Mouse (Mus musculus): ENCODE data around the gene Lcn3. TPM values are rescaled to one million over a fixed set of nuclear protein-coding genes. Genes with fewer than 3 reads are reported as not detected.
"Not testable (repeated sequence)": the region's sequence is repeated elsewhere in the genome, so short reads cannot be mapped to it uniquely, and the experiment has no call there.

The Lcn3 gene
- polyA plus RNA-seq, 1 experiment from 2014 or later: not detected

DNA sequence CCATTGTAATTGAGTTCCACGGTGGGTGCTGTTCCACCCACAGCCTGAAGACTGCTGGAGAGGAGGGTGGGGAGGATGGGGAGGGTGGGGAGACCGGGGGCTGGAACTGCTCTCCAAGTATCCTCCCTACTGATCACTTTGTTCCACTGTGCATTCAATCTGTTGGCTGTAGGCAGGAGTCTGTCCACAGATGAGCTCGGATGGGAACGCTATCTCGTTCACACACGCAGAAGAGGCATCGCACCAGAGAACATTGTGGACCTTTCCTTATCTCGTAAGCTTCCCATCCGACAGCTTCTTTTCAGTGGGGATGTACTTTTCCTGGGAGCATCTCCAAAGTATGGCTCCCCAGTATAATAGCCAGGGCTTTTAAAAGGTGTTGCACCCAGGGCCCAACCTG lies 13.7 kb downstream of the Lcn3 start:
- H3K36me3 ChIP-seq: no peaks in the 10 kb centered on the region
- 90% methylated on average over 9 of the region's 9 CpGs for WGBS
- H3K9me3 ChIP-seq: no peaks in the 10 kb centered on the region
- no peak overlapping the region for H3K9ac ChIP-seq
- no peak overlapping the region for H3K4me3 ChIP-seq
- no peak overlapping the region for H3K27ac ChIP-seq (replicated peaks)
- no peaks in the 10 kb centered on the region for H3K4me1 ChIP-seq (replicated peaks)
- ATAC-seq (ENCODE audit: low FRiP score, low read depth): no peak
- no peaks in the 10 kb centered on the region for H3K27me3 ChIP-seq
- no peak overlapping the region for H3K4me2 ChIP-seq

GRCm38 (mm10) chr2:25780921-25781320 lies 15.6 kb downstream of the Lcn3 start:
- no peak overlapping the region for H3K9ac ChIP-seq
- no peak overlapping the region for H3K27ac ChIP-seq (replicated peaks)
- no peaks in the 10 kb centered on the region for H3K4me1 ChIP-seq (replicated peaks)
- no peaks in the 10 kb centered on the region for H3K27me3 ChIP-seq
- no peak overlapping the region for H3K4me2 ChIP-seq
- no peaks in the 10 kb centered on the region for H3K36me3 ChIP-seq
- H3K9me3 ChIP-seq: no peaks in the 10 kb centered on the region
- no peak overlapping the region for H3K4me3 ChIP-seq
- WGBS: 80% methylated on average over 4 of the region's 4 CpGs
- ATAC-seq (ENCODE audit: low FRiP score, low read depth): no peak

- no peak within 1 kb of the TSS for H3K9ac ChIP-seq
- no peak for ATAC-seq (ENCODE audit: low FRiP score, low read depth)
- H3K9me3 ChIP-seq: no peaks in the 10 kb centered on the region
- H3K4me1 ChIP-seq (replicated peaks): no peaks in the 10 kb centered on the region
- no peak within 1 kb of the TSS for H3K4me3 ChIP-seq
- no peak within 1 kb of the TSS for H3K4me2 ChIP-seq
- no peaks in the 10 kb centered on the region for H3K27me3 ChIP-seq
- no peak within 1 kb of the TSS for H3K27ac ChIP-seq (replicated peaks)
- no peaks in the 10 kb centered on the region for H3K36me3 ChIP-seq
- 88% methylated on average over 3 of the region's 3 CpGs for WGBS
These were observed 16.6 kb downstream of the Lcn3 start, which contains the start of gene Gm13539 for GRCm38 (mm10) chr2:25781957-25782356. Gene Gm13539 (plus strand): TSS chr2:25782257.

- ATAC-seq (ENCODE audit: low FRiP score, low read depth): no peak
- no peaks in the 10 kb centered on the region for H3K9me3 ChIP-seq
- WGBS: 65% methylated on average over 5 of the region's 5 CpGs
These were observed 20.4 kb downstream of the Lcn3 start for GRCm38 (mm10) chr2:25785573-25786322.

GRCm38 (mm10) chr2:25789092-25789491 lies 23.7 kb downstream of the Lcn3 start:
- no peaks in the 10 kb centered on the region for H3K36me3 ChIP-seq
- no peak overlapping the region for H3K9ac ChIP-seq
- H3K4me3 ChIP-seq: no peak overlapping the region
- no peak overlapping the region for H3K27ac ChIP-seq (replicated peaks)
- ATAC-seq (ENCODE audit: low FRiP score, low read depth): no peak
- no peaks in the 10 kb centered on the region for H3K27me3 ChIP-seq
- H3K9me3 ChIP-seq: no peaks in the 10 kb centered on the region
- H3K4me1 ChIP-seq (replicated peaks): no peaks in the 10 kb centered on the region
- WGBS: 92% methylated on average over 3 of the region's 3 CpGs
- no peak overlapping the region for H3K4me2 ChIP-seq

More at GRCm38 (mm10) chr2:25785573-25786322, 20.4 kb downstream of the Lcn3 start:
- Histone ChIP-seq H3K36me3 (no peaks in the 10 kb centered on the region), H3K9ac (no peak overlapping the region), H3K4me3 (no peak overlapping the region), H3K27ac (replicated peaks) (no peak overlapping the region), H3K4me2 (no peak overlapping the region), H3K4me1 (replicated peaks) (no peaks in the 10 kb centered on the region), H3K27me3 (no peaks in the 10 kb centered on the region)

- Histone ChIP-seq H3K36me3 (no peaks in the 10 kb centered on the region), H3K27me3 (no peaks in the 10 kb centered on the region), H3K27ac (replicated peaks) (no peak overlapping the region), H3K9me3 (no peaks in the 10 kb centered on the region), H3K4me2 (no peak overlapping the region), H3K4me3 (no peak overlapping the region), H3K9ac (no peak overlapping the region), H3K4me1 (replicated peaks) (0 out of 2 replicates have a peak, but pooled peaks cover 3% of the 10 kb centered on the region)
- WGBS: 58% methylated on average over 2 of the region's 2 CpGs
- ATAC-seq (ENCODE audit: low FRiP score, low read depth): no peak
These were observed 32.3 kb downstream of the Lcn3 start for GRCm38 (mm10) chr2:25797635-25798034.

GRCm38 (mm10) chr2:25798065-25798464 lies 32.7 kb downstream of the Lcn3 start:
- no peak overlapping the region for H3K27ac ChIP-seq (replicated peaks)
- H3K27me3 ChIP-seq: no peaks in the 10 kb centered on the region
- H3K9ac ChIP-seq: no peak overlapping the region
- 30% methylated on average over 5 of the region's 5 CpGs for WGBS
- ATAC-seq (ENCODE audit: low FRiP score, low read depth): no peak
- H3K4me2 ChIP-seq: no peak overlapping the region
- no peak overlapping the region for H3K4me3 ChIP-seq
- H3K9me3 ChIP-seq: no peaks in the 10 kb centered on the region
- no peaks in the 10 kb centered on the region for H3K36me3 ChIP-seq
- H3K4me1 ChIP-seq (replicated peaks): 0 out of 2 replicates have a peak, but pooled peaks cover 3% of the 10 kb centered on the region

DNA sequence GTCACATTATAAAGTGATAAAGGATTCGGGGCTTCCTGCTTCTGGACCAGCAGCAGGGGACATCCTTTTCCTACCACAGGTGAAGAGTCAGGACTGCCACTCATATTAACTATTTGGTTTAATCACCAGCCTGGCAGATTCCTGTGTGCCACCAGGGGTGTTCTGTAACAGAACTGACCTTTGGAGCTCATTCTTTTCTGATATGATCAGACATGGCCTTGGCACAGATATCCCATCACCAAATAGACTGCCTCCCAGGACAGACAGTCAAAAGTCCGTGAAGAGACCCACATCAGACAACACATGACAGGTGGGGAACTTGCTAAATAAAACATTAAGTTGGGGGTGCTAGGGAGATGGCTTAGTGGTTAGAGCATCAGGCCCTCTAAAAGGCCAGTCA lies 46.3 kb downstream of the Lcn3 start:
- no peaks in the 10 kb centered on the region for H3K36me3 ChIP-seq
- no peak overlapping the region for H3K9ac ChIP-seq
- 78% methylated on average over 2 of the region's 2 CpGs for WGBS
- no peaks in the 10 kb centered on the region for H3K9me3 ChIP-seq
- no peak overlapping the region for H3K4me3 ChIP-seq
- no peak for ATAC-seq (ENCODE audit: low FRiP score, low read depth)
- H3K27ac ChIP-seq (replicated peaks): no peak overlapping the region
- H3K4me2 ChIP-seq: no peak overlapping the region
- no peaks in the 10 kb centered on the region for H3K4me1 ChIP-seq (replicated peaks)
- H3K27me3 ChIP-seq: no peaks in the 10 kb centered on the region

- Histone ChIP-seq H3K4me2 (no peak overlapping the region), H3K9me3 (no peaks in the 10 kb centered on the region), H3K4me3 (no peak overlapping the region), H3K9ac (no peak overlapping the region), H3K4me1 (replicated peaks) (no peaks in the 10 kb centered on the region), H3K27me3 (no peaks in the 10 kb centered on the region), H3K36me3 (no peaks in the 10 kb centered on the region), H3K27ac (replicated peaks) (no peak overlapping the region)
- WGBS: 80% methylated on average over 5 of the region's 5 CpGs
- no peak for ATAC-seq (ENCODE audit: low FRiP score, low read depth)
These were observed 48.0 kb downstream of the Lcn3 start for GRCm38 (mm10) chr2:25813364-25813763.

DNA sequence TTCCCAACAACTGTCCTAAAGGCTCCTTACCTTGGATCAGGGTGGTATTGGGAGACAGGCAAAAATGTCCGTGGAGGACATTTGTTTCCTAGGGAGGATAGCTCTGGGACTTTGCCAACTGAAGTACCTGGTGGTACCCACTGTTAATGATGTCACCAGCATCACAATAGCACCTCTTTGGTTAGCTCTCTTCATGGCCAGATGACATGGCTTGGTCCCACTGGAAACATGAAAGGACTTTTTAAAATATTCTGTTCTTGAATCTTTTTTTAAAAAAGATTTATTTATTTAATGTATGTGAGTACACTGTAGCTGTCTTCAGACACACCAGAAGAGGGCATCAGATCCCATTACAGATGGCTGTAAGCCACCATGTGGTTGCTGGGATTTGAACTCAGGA lies 50.4 kb downstream of the Lcn3 start, which contains the start of gene Glt6d1:
TSS of gene Glt6d1 (minus strand) at position 101 of the 400 bp plus-strand sequence.
- not testable (repeated sequence) for H3K9me3 ChIP-seq; H3K9ac ChIP-seq; H3K4me2 ChIP-seq; H3K4me3 ChIP-seq; H3K4me1 ChIP-seq (replicated peaks); H3K36me3 ChIP-seq; H3K27ac ChIP-seq (replicated peaks); ATAC-seq (ENCODE audit: low FRiP score, low read depth); H3K27me3 ChIP-seq
- WGBS: 80% methylated on average over 1 of the region's 1 CpGs
